In the genomic region with DNA sequence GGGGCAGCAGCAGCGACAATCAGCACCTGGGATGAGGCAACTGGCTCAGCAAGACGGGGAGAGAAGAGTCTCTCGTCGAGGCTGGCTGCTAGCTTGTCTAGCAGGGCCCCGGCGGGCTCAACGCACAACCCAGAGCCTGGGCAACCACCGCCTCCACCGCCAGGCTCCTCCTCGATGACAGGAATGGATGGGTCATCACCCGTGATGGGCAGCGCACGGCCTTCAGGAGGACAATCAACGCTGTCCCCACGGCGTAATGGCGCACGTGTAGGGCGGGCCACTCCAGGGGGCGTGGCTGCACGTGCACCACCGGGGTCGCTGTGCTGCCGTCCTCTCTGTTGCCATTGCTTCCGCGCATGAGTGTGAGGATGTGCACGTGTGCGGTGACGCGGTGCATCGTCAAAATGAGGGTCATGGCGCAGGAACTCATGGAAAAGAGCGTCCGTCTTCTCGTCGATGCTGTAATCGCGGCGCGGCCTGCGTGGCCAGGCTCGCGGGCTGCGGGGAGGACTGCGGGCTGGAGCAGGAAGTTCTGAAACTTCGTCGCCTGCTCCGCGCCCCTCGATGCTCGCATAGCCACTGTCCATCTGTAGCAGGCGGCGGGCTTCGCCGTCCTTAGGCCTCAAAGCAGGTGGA, we compare ENCODE assay signal across 8 mouse cellular contexts. TPM values are rescaled to one million over a fixed set of nuclear protein-coding genes. Genes with fewer than 3 reads are reported as not detected.
A peak's percentile ranks its signal among the peaks of the same experiment; 100 is the strongest.
DNase-seq lines count a peak whose midpoint lies in the region; ATAC-seq and TF ChIP-seq lines count a peak whose summit lies in the region.

No protein-coding gene starts in this region.

- no peak overlapping the region for H3K27ac ChIP-seq in heart, embryonic 15.5 days
- peak overlapping the region; percentile 48; the same call in 1 of the 2 replicates for H3K27ac ChIP-seq in embryonic facial prominence, embryonic 10.5 days (replicated peaks)
- peak overlapping the region; percentile 51 for H3K27ac ChIP-seq in intestine, embryonic 15.5 days
- peak overlapping the region; percentile 67 for H3K27ac ChIP-seq in midbrain, postnatal 0 days (ENCODE audit: low read depth, low read length)

- 0 out of 2 replicates have a peak, but pooled peaks cover 3% of the 10 kb centered on the region for H3K27me3 ChIP-seq in heart, embryonic 15.5 days
- peaks cover 57% of the 10 kb centered on the region for H3K27me3 ChIP-seq in embryonic facial prominence, embryonic 10.5 days (replicated peaks; ENCODE audit: low read depth, poor library complexity, severe bottlenecking)
- no peaks in the 10 kb centered on the region; the same call in 1 of the 2 replicates for H3K27me3 ChIP-seq in intestine, embryonic 15.5 days (replicated peaks)
- no peaks in the 10 kb centered on the region for H3K27me3 ChIP-seq in midbrain, postnatal 0 days (ENCODE audit: insufficient read depth, low read length)

- no peak overlapping the region for H3K9ac ChIP-seq in heart, embryonic 15.5 days
- 0 out of 2 replicates have a peak overlapping the region, but pooled peaks have one; percentile 20 for H3K9ac ChIP-seq in intestine, embryonic 15.5 days
- no peak overlapping the region; the same call in 1 of the 2 replicates for H3K9ac ChIP-seq in midbrain, postnatal 0 days (replicated peaks; ENCODE audit: low read length, poor library complexity, severe bottlenecking)

- no peak for DNase-seq in heart, adult 8-10 months (ENCODE audit: low spot score)
- peak; percentile 37 for DNase-seq in Muller cell, postnatal 12 days (ENCODE audit: inconsistent ontology term)
- DNase-seq in embryonic facial prominence, embryonic 10.5 days (ENCODE audit: low spot score), result peak; percentile 80
- DNase-seq in midbrain, postnatal 0 days (ENCODE audit: low spot score), result peak; percentile 83
- DNase-seq in thymus, postnatal 4 days, result no peak

- WGBS in heart, embryonic 15.5 days, result 31% methylated on average over 55 of the region's 55 CpGs
- WGBS in embryonic facial prominence, embryonic 10.5 days, result 12% methylated on average over 55 of the region's 55 CpGs
- WGBS in intestine, embryonic 15.5 days, result 23% methylated on average over 55 of the region's 55 CpGs
- 18% methylated on average over 49 of the region's 55 CpGs for WGBS in midbrain, postnatal 0 days

- peaks cover 53% of the 10 kb centered on the region for H3K36me3 ChIP-seq in heart, embryonic 15.5 days
- peaks cover 100% of the 10 kb centered on the region for H3K36me3 ChIP-seq in embryonic facial prominence, embryonic 10.5 days (replicated peaks)
- H3K36me3 ChIP-seq in intestine, embryonic 15.5 days, result peaks cover 50% of the 10 kb centered on the region
- peaks cover 83% of the 10 kb centered on the region for H3K36me3 ChIP-seq in midbrain, postnatal 0 days (ENCODE audit: insufficient read depth, low read length)

- peaks cover 35% of the 10 kb centered on the region for H3K4me1 ChIP-seq in heart, embryonic 15.5 days (replicated peaks)
- H3K4me1 ChIP-seq in embryonic facial prominence, embryonic 10.5 days, result peaks cover 36% of the 10 kb centered on the region
- peaks cover 30% of the 10 kb centered on the region for H3K4me1 ChIP-seq in intestine, embryonic 15.5 days (replicated peaks)
- H3K4me1 ChIP-seq in midbrain, postnatal 0 days (ENCODE audit: insufficient read depth, low read length), result peaks cover 10% of the 10 kb centered on the region; the same call in 1 of the 2 replicates

- TF ChIP-seq CTCF in midbrain, postnatal 0 days (IDR thresholded peaks at IDR 0.05), result peak; percentile 36; the same call in 1 of the 2 replicates

- H3K9me3 ChIP-seq in heart, embryonic 15.5 days (replicated peaks), result no peaks in the 10 kb centered on the region
- no peaks in the 10 kb centered on the region for H3K9me3 ChIP-seq in embryonic facial prominence, embryonic 10.5 days
- no peaks in the 10 kb centered on the region for H3K9me3 ChIP-seq in intestine, embryonic 15.5 days
- no peaks in the 10 kb centered on the region for H3K9me3 ChIP-seq in midbrain, postnatal 0 days (ENCODE audit: low read length)

- H3K4me3 ChIP-seq in heart, embryonic 15.5 days, result no peak overlapping the region
- peak overlapping the region; percentile 47 for H3K4me3 ChIP-seq in embryonic facial prominence, embryonic 10.5 days
- H3K4me3 ChIP-seq in intestine, embryonic 15.5 days (replicated peaks), result peak overlapping the region; percentile 2; the same call in 1 of the 2 replicates
- H3K4me3 ChIP-seq in midbrain, postnatal 0 days (ENCODE audit: low read depth, low read length), result peak overlapping the region; percentile 7; the same call in 1 of the 2 replicates

- ATAC-seq in heart, embryonic 15.5 days (replicated peaks; ENCODE audit: insufficient number of reproducible peaks, insufficient read depth, low FRiP score, low read depth), result no peak
- no peak for ATAC-seq in intestine, embryonic 15.5 days
- peak; percentile 75 for ATAC-seq in midbrain, postnatal 0 days (ENCODE audit: low FRiP score)
- ATAC-seq in erythroid progenitor cell, adult 5-6 weeks (replicated peaks; ENCODE audit: low FRiP score, poor library complexity, severe bottlenecking), result no peak

- H3K4me2 ChIP-seq in heart, embryonic 15.5 days, result peak overlapping the region; percentile 8
- H3K4me2 ChIP-seq in intestine, embryonic 15.5 days (replicated peaks), result peak overlapping the region; percentile 33
- peak overlapping the region; percentile 10; the same call in 1 of the 2 replicates for H3K4me2 ChIP-seq in midbrain, postnatal 0 days (ENCODE audit: low read depth, low read length, poor library complexity, severe bottlenecking)

RNA-seq across cellular contexts. Expression of a gene that starts 7.0 kb away (rescaled TPM):
- polyA plus RNA-seq in heart, embryonic 15.5 days (2015; fragmentation: Nextera tagmentation; extraction: Ambion mirVana), result 861 and 962 TPM in 2 replicates
- total RNA-seq in heart, adult 8-10 months (2022), result 1,000 to 10,000 TPM; 1,050 to 1,135 (median 1,101) TPM
- 491 and 493 TPM in 2 replicates for polyA plus RNA-seq in embryonic facial prominence, embryonic 10.5 days (2016; fragmentation: Nextera tagmentation; extraction: Ambion mirVana)
- 701 and 737 TPM in 2 replicates for polyA plus RNA-seq in intestine, embryonic 15.5 days (2015; fragmentation: Nextera tagmentation; extraction: Ambion mirVana)
- total RNA-seq in midbrain, postnatal 0 days (2014; rRNA removed), result 231 and 259 TPM in 2 replicates
- polyA plus RNA-seq in midbrain, postnatal 0 days (2015; fragmentation: Nextera tagmentation; extraction: Ambion mirVana), result 607 and 661 TPM in 2 replicates
- 89.3 and 94.8 TPM in 2 replicates for total RNA-seq in erythroid progenitor cell, adult 5-6 weeks (2015; ENCODE audit: low replicate concordance)
- total RNA-seq in erythroid progenitor cell, adult 5-6 weeks (2017; ENCODE audit: low replicate concordance), result 19.4 and 39.9 TPM in 2 replicates

RNA-seq across cellular contexts. Expression of a gene that starts 9.2 kb away (rescaled TPM):
- 1.7 and 2.9 TPM in 2 replicates for polyA plus RNA-seq in heart, embryonic 15.5 days (2015; fragmentation: Nextera tagmentation; extraction: Ambion mirVana)
- total RNA-seq in heart, adult 8-10 months (2022), result 1 to 10 TPM; 3.8 to 6.1 (median 4.6) TPM
- polyA plus RNA-seq in embryonic facial prominence, embryonic 10.5 days (2016; fragmentation: Nextera tagmentation; extraction: Ambion mirVana), result 4.9 and 8.5 TPM in 2 replicates
- polyA plus RNA-seq in intestine, embryonic 15.5 days (2015; fragmentation: Nextera tagmentation; extraction: Ambion mirVana), result 4.8 and 5.1 TPM in 2 replicates
- 273 and 276 TPM in 2 replicates for total RNA-seq in midbrain, postnatal 0 days (2014; rRNA removed)
- polyA plus RNA-seq in midbrain, postnatal 0 days (2015; fragmentation: Nextera tagmentation; extraction: Ambion mirVana), result 120 and 121 TPM in 2 replicates
- not detected in 2 replicates for total RNA-seq in erythroid progenitor cell, adult 5-6 weeks (2015; ENCODE audit: low replicate concordance)
- not detected in 2 replicates for total RNA-seq in erythroid progenitor cell, adult 5-6 weeks (2017; ENCODE audit: low replicate concordance)

RNA-seq across cellular contexts. Expression of a gene that starts 15.8 kb away (rescaled TPM):
- 10.0 and 14.2 TPM in 2 replicates for polyA plus RNA-seq in heart, embryonic 15.5 days (2015; fragmentation: Nextera tagmentation; extraction: Ambion mirVana)
- total RNA-seq in heart, adult 8-10 months (2022), result 100 to 1,000 TPM; 148 to 176 (median 153) TPM
- 16.1 and 17.5 TPM in 2 replicates for polyA plus RNA-seq in embryonic facial prominence, embryonic 10.5 days (2016; fragmentation: Nextera tagmentation; extraction: Ambion mirVana)
- 14.4 and 21.2 TPM in 2 replicates for polyA plus RNA-seq in intestine, embryonic 15.5 days (2015; fragmentation: Nextera tagmentation; extraction: Ambion mirVana)
- total RNA-seq in midbrain, postnatal 0 days (2014; rRNA removed), result 84.0 and 97.3 TPM in 2 replicates
- polyA plus RNA-seq in midbrain, postnatal 0 days (2015; fragmentation: Nextera tagmentation; extraction: Ambion mirVana), result 12.3 and 12.4 TPM in 2 replicates
- total RNA-seq in erythroid progenitor cell, adult 5-6 weeks (2015; ENCODE audit: low replicate concordance), result 224 and 296 TPM in 2 replicates
- 440 and 520 TPM in 2 replicates for total RNA-seq in erythroid progenitor cell, adult 5-6 weeks (2017; ENCODE audit: low replicate concordance)

RNA-seq across cellular contexts. Expression of a gene that starts 16.6 kb away (rescaled TPM):
- 11.6 and 16.8 TPM in 2 replicates for polyA plus RNA-seq in heart, embryonic 15.5 days (2015; fragmentation: Nextera tagmentation; extraction: Ambion mirVana)
- total RNA-seq in heart, adult 8-10 months (2022), result 100 to 1,000 TPM in 1 of 4 experiments, 10 to 100 TPM in 3; 83.9 to 111 (median 91.0) TPM
- polyA plus RNA-seq in embryonic facial prominence, embryonic 10.5 days (2016; fragmentation: Nextera tagmentation; extraction: Ambion mirVana), result 22.2 TPM in 2 replicates
- 14.1 and 16.1 TPM in 2 replicates for polyA plus RNA-seq in intestine, embryonic 15.5 days (2015; fragmentation: Nextera tagmentation; extraction: Ambion mirVana)
- 114 and 143 TPM in 2 replicates for total RNA-seq in midbrain, postnatal 0 days (2014; rRNA removed)
- polyA plus RNA-seq in midbrain, postnatal 0 days (2015; fragmentation: Nextera tagmentation; extraction: Ambion mirVana), result 16.3 and 17.2 TPM in 2 replicates
- total RNA-seq in erythroid progenitor cell, adult 5-6 weeks (2015; ENCODE audit: low replicate concordance), result 20.1 and 23.8 TPM in 2 replicates
- 12.5 and 18.2 TPM in 2 replicates for total RNA-seq in erythroid progenitor cell, adult 5-6 weeks (2017; ENCODE audit: low replicate concordance)

RNA-seq across cellular contexts. Expression of a gene that starts 26.1 kb away (rescaled TPM):
- 8.3 and 13.9 TPM in 2 replicates for polyA plus RNA-seq in heart, embryonic 15.5 days (2015; fragmentation: Nextera tagmentation; extraction: Ambion mirVana)
- total RNA-seq in heart, adult 8-10 months (2022), result 10 to 100 TPM in 3 of 4 experiments, 1 to 10 TPM in 1; 9.5 to 12.0 (median 11.1) TPM
- 16.2 and 18.2 TPM in 2 replicates for polyA plus RNA-seq in embryonic facial prominence, embryonic 10.5 days (2016; fragmentation: Nextera tagmentation; extraction: Ambion mirVana)
- 12.8 and 14.0 TPM in 2 replicates for polyA plus RNA-seq in intestine, embryonic 15.5 days (2015; fragmentation: Nextera tagmentation; extraction: Ambion mirVana)
- 24.3 TPM in 2 replicates for total RNA-seq in midbrain, postnatal 0 days (2014; rRNA removed)
- 7.6 TPM in 2 replicates for polyA plus RNA-seq in midbrain, postnatal 0 days (2015; fragmentation: Nextera tagmentation; extraction: Ambion mirVana)
- total RNA-seq in erythroid progenitor cell, adult 5-6 weeks (2015; ENCODE audit: low replicate concordance), result 19.5 and 21.8 TPM in 2 replicates
- 34.3 and 36.1 TPM in 2 replicates for total RNA-seq in erythroid progenitor cell, adult 5-6 weeks (2017; ENCODE audit: low replicate concordance)

Comparison
In these comparisons a context has a peak if more than half of its experiments do, and no peak if none do; other contexts are left out.
1. DNase-seq: peak in Muller cell, postnatal 12 days (single experiment), embryonic facial prominence, embryonic 10.5 days (single experiment) and midbrain, postnatal 0 days (single experiment); none in heart, adult 8-10 months (single experiment) and thymus, postnatal 4 days (single experiment).
2. RNA of a gene that starts 9.2 kb away (polyA plus RNA-seq): 120 to 121 TPM in midbrain, postnatal 0 days; 4.9 to 8.5 TPM in embryonic facial prominence, embryonic 10.5 days, 4.8 to 5.1 TPM in intestine, embryonic 15.5 days and 1.7 to 2.9 TPM in heart, embryonic 15.5 days; every median in the first group is over 10 times any median in the second.
3. Peak in every context shown above with its lines, with median percentiles within 50 percentile points of each other: H3K4me2 ChIP-seq.